Mouse (Mus musculus) ES-Bruce4 (cell line): ENCODE results near the gene Sema5b.

Experiments used
- CTCF ChIP-seq: IDR thresholded peaks from one replicate; pipeline ENCODE4 v1.8.1; 2011; ENCODE audit warnings: low read depth, low read length
- EP300 ChIP-seq: IDR thresholded peaks from 2 replicates; pipeline ENCODE4 v1.6.1; 2011; ENCODE audit warnings: low read depth, low read length; ENCODE audit not compliant: insufficient read depth
- POLR2A ChIP-seq: IDR thresholded peaks from one replicate; pipeline ENCODE4 v1.8.1; 2011; ENCODE audit warnings: low read length; ENCODE audit not compliant: insufficient read depth

DNA sequence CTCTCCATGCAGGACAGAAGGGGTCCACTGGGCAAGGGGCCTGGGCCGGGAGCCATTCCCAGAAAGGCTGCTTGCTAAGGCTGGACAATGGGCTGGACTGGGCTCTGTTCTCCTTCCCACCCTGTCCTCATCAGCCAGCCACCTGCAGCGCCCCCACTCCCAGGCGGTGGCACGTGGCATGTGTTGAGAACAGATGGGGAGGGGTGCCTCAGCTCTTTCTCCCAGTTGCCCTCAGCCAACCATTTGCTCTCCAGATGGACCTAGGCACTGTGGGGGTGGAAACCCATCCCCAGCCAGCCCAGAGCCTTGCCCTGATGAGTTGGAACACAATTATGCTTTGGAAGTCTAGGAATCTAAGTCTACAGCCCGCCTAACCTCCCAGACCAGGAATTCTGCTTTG, 59.3 kb downstream of the Sema5b start:
- TF ChIP-seq POLR2A (no peak), EP300 (no peak), CTCF (no peak)
